Mouse (Mus musculus) skeletal muscle tissue, adult 2 months (tissue): ENCODE measurements around the gene Syne3.

ENCODE experiments used
- DNase-seq: peaks from one replicate; pipeline ENCODE4 v3.0.0-alpha.2; 2012; ENCODE audit warnings: low read depth, low spot score

Gene Syne3

DNA sequence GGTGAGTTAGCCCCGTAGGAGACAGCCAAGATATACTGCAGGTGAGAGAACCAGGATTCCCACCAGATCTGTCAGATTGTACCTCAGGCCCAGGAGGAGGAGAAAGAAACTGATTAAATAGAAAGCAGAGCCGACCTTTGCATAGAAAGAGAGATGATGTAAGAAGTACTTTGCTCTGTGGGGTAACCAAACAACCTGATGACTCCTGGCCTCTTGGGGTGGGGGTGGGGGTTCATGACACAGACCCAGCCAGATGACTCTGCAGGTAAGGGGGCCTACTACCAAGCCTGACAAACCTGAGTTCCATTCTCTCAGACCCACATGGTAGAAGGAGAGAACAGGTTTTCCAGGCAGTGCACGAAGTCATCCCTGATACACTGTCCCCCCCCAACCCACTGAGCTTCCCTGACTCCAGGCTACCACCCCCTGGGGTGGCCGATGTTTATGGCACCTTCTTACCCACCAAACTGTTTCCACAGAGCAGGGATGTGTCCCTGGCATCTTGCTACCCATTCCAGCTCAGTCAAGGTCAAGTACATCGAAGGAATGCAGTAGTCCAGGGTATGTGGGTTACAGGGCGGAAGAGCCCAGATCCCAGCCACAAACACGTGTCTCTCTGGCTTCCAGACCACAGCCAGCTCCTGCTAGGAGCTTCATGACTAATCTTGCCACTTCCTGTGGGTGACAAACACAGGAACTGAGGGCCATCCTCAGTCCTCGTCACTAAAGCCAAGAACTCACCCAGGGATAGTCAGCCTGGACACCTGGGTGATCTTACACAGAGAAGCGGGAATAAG is 8.9 kb downstream of the Syne3 start:
- DNase-seq = no peak

DNA sequence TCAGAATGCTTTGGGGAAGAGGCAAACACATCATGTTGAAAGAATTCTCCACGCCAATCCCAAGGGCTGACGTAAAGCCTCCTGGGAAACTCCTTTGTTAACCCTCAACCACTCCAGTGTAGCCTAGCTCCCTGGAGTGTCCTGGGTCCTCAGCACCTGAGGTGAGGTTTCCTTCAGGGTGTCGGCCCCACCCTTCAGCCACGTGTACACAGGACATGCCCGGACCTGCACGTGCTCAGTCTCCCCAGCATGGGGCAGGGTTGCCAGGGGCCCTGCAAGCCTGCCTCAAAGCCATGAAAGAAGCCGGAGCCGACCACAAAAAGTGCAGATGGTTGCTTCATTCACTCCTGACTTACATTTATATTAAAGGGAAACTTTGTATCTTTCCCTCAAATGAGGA is 10.4 kb downstream of the Syne3 start:
- no peak for DNase-seq

GRCm38 (mm10) chr12:104998541-104998940 is 11.1 kb downstream of the Syne3 start:
- no peak for DNase-seq

GRCm38 (mm10) chr12:104997641-104998293 is 11.8 kb downstream of the Syne3 start:
- no peak for DNase-seq

GRCm38 (mm10) chr12:104997159-104997558 is 12.4 kb downstream of the Syne3 start:
- no peak for DNase-seq

DNA sequence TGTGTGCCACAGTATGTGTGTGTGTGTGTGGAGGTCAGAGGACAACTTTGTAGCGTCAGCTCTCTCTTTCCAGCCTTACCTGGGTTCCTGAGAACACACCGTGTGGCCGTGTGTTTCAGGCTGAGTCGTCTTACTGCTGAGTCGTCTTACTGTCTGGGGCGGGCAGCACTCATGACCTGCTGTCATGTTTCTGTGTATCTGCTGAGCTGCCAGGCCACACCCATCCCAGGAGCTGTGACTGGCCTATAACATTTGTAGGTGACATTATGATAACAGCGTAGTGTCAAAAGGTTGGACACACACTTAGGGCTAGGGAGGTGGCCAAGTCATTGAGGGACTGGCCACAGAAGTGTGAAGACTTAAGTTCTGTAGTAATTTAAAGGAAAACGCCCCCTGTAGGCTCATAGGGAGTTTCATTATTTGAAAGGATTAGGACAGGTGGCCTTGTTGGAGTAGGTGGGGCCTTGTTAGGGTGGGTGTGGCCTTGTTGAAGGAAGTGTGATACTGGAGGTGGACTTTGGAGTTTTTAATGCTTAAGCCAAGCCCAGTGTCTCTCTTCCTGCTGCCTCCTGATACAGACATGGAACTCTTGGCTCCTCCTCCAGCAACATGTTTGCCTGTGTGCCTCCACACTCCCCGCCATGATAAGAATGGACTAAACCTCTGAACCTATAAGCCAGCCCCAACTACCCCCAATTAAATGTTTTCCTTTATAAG is 13.4 kb downstream of the Syne3 start:
- DNase-seq = no peak

DNA sequence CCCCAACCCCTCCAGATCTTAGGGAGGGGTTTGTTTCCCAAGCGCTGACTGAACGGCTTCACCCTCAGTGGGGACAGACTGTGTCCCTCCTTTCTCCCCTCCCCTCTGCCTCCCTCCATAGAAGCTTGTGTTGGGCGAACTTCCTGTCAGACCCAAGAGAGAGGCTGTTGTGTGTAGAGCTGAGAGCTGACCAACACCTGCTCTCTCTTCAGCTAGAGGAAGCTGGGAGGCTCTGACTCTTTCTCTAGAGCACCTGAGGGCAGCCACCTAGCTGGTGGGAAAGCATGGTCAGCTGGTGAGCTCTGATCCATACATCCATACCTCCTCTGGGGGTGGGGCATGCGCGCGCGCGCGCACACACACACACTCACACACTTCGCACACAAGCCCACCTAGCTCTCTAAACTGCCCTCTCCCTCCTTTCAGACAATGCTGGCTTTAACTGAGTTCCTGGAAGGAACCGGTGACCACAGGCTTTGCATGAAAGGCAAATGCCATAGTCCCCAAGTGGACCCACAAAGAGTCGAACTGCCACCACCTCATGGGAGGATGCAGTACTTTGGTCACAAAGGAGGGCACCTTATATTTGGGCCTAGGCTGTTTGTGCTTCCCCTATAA is 14.2 kb downstream of the Syne3 start:
- DNase-seq = no peak

- peak; percentile 91 for DNase-seq
These were observed 16.8 kb downstream of the Syne3 start for GRCm38 (mm10) chr12:104992838-104993237.

- DNase-seq = no peak
These were observed 17.4 kb downstream of the Syne3 start for GRCm38 (mm10) chr12:104992123-104992741.

DNA sequence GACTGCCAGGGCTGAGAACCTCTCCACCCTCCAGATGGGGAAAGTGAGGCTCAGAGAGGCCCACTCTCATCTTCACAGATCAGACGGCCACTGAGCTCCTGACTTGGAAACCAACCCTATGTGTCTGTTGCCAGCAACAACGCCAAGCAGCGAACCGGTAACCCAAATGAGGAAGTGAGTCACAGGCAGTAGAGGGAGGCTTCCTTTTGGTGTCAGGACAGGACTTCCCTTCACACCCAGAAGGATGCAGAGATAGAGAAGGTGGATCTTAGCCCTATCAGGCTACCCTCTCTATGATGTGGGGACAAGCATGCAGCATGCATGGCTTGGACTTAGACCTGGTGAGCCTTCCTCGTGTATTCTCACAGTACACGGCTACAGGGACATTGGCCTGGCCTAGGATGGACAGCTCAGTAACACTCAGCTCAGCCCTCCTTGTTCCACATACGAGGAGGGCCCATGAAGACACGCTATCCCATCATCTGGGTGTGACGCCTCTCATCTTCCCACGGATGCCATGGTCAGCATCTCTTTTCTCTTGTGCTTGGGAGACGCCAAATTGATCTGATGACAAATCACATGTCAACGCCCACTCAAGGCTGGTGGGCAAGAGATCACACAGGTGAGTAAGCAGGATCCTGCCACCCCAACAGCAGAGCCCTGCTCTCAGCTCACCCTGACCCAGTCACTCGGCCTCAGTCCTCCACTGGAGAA is 18.7 kb downstream of the Syne3 start:
- no peak for DNase-seq

GRCm38 (mm10) chr12:104987936-104988335 is 21.7 kb downstream of the Syne3 start:
- DNase-seq = no peak

- DNase-seq = no peak
These were observed 22.8 kb downstream of the Syne3 start for GRCm38 (mm10) chr12:104986781-104987180.

DNA sequence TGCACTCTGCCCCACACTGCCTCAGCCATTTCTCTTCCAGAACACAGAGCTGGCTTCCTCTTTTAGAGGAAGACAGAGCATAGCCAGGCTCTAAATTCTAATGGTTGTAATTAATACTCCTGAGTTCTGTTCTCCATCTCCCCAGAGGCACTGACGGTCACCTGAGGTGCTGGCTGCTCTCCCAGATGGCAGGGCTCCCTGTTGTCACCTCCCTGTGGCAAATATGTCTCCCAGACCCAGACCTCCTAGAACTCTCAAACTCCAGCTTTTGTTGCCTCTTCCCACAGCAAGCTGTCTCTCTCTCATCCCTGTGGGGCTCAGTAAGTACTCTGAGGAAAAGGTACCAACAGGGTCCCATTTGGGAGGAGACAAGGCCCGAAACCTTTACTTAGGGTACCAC is 23.6 kb downstream of the Syne3 start:
- DNase-seq = no peak

GRCm38 (mm10) chr12:104985088-104985487 is 24.5 kb downstream of the Syne3 start:
- DNase-seq = no peak

DNA sequence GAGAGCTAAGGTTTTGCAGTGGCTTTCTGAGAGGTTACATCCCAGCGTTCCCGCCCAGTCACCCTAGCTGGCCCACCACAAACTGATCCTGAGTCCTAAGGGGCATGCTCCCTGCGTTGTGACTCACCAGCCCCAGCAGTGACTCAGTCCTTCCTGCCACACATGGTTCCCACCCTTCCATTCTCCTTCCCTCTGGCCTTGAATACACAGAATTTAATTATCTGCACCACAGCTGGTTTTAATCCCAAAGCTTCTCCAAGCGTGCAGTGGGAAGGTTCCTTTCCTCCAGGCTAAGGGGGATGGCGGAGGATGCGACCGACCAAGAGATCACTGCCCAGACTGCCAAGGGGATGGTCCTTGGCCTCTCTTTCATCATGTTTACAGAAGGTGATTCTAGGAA is 26.1 kb downstream of the Syne3 start:
- DNase-seq = peak; percentile 74

DNA sequence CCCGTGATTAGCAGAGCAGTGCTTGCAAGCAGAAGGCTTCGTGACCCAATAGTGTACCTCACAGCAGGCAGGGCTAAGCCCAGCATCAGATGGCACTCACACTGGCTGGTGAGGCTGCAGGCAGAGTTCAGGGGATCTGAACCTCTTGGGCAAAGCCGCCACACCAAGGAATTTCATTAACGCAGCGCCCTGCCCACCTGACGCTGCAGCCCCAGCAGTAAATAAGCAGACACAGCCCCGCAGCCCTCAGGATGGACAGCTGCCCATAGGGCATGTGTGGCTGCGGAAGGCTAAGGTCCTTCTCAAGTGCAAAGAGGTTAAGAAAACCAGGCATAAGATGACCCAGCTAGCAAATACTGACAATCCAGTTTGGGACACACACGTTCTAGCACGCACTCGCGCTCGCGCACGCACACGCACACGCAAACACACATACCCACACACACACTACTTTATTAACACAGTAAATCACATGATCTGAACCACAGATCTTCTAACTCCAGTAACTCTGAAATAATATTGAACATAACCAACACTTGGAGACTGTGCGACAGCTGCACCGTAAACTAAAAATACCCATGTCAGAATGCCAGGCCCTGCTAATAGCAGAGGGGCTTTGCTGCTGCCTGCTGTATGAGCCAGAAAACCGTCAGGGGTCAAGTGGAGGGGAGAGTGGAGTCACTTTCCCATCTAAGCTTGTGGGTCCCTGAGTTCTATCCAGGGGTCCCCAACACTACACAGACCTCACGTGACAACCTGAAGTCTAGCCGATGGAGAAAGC is 30.5 kb downstream of the Syne3 start:
- no peak for DNase-seq

DNA sequence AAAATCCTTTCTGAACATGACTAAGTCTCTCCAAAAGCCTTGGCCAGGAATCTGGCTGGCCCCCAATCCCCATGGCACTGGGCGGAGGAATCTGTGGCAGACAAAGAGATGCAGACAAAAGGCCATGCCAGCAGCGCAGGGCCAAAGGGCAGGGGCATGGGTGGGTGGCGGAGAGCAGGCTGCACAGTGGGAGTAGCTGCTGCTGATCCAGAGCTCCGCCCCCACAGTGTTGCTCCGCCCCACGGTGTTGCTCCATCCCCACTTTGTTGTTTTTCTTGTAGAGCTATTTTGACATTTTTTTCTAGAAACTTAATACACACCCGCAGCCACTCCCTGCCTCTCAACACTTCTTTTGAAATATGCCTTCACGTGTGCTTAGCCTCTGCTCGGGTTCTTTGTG is 31.2 kb downstream of the Syne3 start:
- peak; percentile 83 for DNase-seq

DNA sequence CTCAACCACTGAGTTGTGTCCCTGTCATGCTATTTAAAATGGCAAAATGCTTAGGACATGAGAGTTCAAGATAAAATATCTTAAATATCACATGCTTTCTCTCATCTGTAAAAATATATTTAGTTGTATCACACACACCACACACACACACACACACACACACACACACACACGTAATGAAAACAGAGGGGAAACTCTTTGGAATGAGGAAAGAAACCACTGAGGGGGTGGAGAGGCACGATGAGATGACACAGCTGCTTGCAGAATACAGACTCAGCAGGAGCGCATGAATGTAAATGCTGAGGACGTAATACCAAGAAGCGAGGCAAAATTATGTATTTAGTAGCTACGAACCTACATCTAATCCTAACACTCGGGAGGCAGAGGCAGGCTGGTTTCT is 32.7 kb downstream of the Syne3 start:
- no peak for DNase-seq

DNA sequence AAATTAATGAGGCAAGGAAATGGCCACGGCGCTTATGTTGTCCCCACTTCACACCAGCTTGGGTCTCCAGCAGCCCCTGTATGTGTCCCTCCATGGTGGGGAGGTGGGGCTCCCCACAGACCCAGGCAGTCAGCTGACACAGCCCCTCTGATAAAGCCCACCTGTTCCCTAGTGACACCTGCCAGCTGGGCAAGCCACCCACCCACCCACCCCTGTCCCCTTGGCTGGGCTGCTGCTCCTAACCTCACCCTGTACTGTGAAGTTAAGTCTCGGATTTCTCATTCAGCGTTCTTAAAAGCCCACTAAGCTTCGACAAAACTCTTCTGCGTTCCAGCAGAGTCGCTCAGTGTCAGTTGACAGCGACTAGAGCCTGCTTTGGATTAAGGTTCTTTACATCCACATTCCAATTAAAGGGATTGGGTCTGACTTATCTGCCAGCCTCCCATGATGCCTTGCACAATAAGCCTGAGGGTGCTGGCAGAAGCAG is 33.2 kb downstream of the Syne3 start:
- DNase-seq = no peak

DNA sequence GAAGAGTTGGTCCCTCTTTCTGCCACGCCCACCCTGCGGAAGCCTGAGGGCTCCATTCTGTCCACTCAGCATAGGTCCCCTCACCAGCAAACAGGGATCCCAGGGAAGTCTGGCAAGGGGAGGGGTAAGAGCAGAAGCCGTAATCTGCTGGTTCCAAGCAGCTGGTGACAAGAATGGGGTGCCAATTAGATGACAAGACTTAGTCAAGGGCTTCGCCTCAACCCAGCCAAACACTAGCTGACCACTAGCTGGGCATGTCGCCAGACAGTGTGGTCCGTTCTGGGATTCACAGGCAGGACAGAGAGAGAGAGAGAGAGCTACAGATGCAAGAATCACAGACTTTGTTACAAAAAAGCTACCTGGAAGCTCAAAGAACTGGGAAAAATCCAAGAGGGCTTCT is 36.7 kb downstream of the Syne3 start:
- no peak for DNase-seq
